Mouse (Mus musculus) T-helper 1 cell (primary cell): ENCODE data around the gene Cntln.

Experiments
- in situ Hi-C: fragments of 300-600 bp; cut with MboI, MseI; formaldehyde crosslinking; loops from one replicate; pipeline ENCODE4 v1.15.1; 2025; ENCODE audit warnings: high pct_unique_total_duplicates

The Cntln gene

DNA sequence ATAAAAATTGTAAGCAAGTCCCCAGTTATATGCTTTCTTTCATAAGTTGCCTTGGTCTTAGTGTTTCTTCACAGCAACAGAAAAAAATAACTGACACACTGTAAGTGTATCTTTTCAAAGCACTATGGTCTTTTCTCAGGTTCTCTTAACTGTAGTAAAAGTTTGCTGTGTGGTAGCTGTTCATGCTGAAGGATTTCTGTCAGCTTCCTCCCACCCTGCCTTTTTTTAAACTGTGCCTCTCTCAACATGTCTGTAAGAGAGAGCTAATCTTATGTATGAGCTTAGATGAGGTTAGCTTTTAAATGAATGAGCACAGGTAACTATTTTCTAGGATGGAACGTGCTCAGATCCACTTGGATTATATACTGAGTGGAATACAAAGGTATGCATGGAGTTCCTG lies 170.5 kb downstream of the Cntln start:
- in situ Hi-C loops: no loop called here

DNA sequence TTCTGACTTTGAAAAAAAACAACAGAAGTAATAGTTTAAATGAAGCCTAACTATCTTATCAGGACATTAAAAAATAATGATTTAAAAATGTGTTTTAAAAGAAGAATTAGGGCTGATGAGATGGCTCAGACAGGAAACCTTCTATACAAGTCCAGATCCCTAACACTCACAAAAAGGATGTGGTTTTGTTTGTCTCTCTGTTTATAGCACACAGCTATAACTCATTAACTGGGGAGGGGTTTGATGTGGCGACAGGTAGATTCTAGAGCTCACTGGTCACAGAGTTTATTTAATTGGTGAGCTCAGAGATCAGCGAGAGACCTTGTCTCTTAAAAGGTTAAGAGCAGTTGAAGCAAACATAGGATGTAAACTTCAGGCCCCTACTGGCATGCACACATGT lies 175.5 kb downstream of the Cntln start:
- in situ Hi-C loops: no loop called here

- in situ Hi-C loops: no loop called here
These were observed 177.6 kb downstream of the Cntln start for GRCm38 (mm10) chr4:85061676-85062075.

- in situ Hi-C loops: loop anchor here (10.0 kb wide), 1 partner anchor 431 kb away; no protein-coding TSS in a partner anchor
These were observed 211.9 kb downstream of the Cntln start for GRCm38 (mm10) chr4:85096033-85096432.

- in situ Hi-C loops: loop anchor here (10.0 kb wide), 1 partner anchor 432 kb away; no protein-coding TSS in a partner anchor
These were observed 212.6 kb downstream of the Cntln start for GRCm38 (mm10) chr4:85096682-85097081.

- in situ Hi-C loops: no loop called here
These were observed 218.1 kb downstream of the Cntln start for GRCm38 (mm10) chr4:85102168-85102567.

DNA sequence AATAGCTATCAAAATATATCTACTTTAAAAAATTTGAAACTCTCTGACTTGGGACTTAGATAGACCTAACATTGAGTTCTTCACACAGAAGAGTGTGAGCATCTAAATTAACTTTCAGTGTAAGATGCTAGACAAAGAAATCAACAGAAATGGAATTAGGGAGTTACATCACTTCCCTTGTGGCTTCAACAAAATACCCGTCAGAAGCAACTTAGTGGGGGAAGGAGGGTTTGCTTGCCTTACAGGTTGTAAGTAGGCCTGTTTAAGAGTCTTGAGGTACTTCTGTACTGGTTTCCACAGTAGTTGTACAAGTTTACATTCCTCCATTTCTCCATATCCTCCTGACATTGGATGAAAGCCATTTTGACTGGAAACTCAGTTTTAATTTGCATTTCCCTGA lies 222.3 kb downstream of the Cntln start:
- in situ Hi-C loops: no loop called here

GRCm38 (mm10) chr4:85106961-85107360 lies 222.9 kb downstream of the Cntln start:
- in situ Hi-C loops: no loop called here

- in situ Hi-C loops: no loop called here
These were observed 236.2 kb downstream of the Cntln start for GRCm38 (mm10) chr4:85120271-85120670.

GRCm38 (mm10) chr4:85149726-85150125 lies 265.6 kb downstream of the Cntln start:
- in situ Hi-C loops: no loop called here

DNA sequence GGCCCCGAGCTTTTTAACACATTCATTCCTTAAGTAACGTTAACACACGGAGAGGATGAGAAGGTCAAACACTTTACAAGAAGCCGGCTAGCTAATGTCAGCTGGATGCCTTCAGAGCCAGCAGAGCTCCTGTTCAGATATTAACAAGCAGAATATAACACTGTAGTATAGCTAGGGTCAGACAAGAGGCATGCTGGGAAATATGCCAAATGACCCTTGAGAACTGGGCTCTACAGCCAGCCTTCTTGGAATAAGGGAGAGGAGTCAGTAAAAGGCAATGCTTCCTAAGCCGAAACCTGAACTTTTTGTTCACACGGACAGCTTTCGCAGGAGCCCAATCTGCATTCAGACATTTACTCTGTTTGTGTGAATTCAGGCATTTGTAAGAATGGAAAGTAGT lies 267.8 kb downstream of the Cntln start:
- in situ Hi-C loops: no loop called here

GRCm38 (mm10) chr4:85154361-85154760 lies 270.3 kb downstream of the Cntln start:
- in situ Hi-C loops: no loop called here

DNA sequence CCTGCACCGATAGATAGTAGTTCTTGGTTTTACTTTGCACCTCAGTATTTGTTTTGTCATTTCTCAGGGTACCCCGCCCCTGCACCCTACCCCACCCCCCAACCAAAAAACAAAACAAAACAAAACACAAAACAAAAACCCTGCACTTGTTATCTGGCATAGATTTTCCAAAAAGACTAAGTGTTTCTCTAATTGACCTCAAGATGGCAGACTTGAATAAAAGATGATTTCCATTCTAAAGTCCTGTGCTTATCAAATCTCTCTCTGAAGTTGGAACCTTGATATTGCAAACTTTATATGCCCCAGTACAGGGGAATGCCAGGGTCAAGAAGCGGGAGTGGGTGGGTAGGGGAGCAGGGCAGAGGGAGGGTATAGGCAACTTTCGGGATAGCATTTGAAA lies 277.0 kb downstream of the Cntln start:
- in situ Hi-C loops: no loop called here

DNA sequence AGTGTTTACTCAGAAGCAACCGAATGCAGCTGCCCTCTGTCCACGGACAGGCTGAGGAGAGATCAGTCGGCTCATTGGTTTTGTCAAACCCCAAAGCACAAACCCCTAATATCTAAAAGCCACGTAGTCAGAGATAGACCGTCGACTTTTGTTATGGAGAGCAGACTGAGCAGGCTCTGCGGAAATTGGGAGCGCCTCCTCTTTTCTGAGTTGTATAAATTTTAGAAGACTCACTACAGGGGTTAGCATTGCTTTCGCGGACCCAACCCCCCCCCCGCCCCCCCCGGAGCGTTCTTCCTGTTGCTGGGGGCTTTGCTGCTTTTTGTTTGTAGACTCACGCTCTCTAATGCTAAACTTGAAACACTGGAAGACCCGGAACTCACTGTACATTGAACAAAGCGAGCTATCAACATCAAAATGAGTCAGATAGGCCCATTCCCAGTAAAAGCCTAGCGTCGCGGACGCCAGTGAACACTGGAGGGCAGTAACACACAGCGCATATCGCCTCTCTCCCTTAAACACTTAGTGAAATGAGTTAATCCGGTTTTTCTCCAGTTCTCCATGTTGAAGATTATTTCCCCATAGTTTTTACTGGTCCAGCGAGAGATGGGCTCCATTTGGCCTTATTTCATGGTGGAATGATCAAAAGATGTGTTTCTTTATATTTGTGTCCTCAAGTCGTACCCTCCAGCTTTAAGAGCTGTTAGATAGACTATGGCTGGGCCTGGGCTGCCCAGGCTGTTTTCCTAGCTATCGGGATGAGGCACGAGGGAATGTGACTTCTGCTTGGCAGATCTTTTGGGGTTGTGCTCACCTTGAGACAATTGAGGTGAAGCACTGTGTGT lies 278.6 kb downstream of the Cntln start:
- in situ Hi-C loops: no loop called here

- in situ Hi-C loops: no loop called here
These were observed 279.2 kb downstream of the Cntln start for GRCm38 (mm10) chr4:85163313-85163615.

DNA sequence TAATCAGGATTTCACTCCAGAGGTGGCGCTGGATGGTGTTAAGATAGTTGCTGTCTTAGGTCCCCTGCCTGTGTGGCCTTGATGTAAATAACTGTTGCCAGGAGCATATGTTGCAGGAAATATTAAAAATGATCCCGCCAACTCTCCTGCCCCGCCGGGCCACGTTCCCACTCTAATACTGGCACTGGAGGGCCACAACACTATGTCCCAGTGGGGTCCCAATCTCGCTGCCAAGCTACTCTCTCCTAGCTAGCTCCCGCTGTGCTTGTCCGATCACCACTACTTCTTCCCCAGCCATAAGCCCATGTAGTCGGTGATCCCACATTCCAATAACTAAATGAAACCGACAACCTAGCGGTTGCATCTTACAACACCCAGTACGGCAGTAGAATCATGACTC lies 283.9 kb downstream of the Cntln start:
- in situ Hi-C loops: no loop called here

GRCm38 (mm10) chr4:85175466-85175865 lies 291.4 kb downstream of the Cntln start:
- in situ Hi-C loops: no loop called here

DNA sequence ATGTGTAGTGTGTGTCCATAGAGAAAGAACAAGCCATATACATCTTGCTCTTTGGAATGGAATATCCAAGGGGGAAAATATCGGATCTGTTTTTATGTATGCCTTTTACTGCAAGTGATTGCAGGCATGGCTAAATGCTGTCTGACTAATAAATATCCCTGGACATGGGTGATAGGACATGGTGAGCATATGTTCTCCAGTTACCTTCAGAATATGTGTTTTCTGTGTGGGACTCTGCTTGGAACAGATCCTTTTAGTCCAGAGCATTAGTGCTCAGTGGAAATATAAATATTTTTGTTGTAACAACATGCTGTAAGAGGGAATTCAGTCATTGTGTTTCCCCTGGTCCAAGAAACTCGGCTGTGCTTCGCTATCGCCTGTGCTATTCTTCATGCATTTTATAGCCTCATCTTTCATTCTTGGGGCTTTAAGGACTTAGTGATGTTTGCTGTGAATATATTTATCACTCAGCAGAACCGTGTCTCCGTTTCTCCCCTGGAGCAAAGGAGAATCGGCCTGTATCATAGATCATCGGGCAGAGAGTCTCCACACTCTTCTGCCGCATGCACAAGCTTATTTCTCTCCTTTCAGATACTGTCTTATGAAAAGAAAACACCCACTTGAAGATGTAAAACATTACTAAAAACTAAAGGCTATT lies 294.4 kb downstream of the Cntln start:
- in situ Hi-C loops: no loop called here
